Mouse (Mus musculus) retina, embryonic 14.5 days (tissue): ENCODE measurements around the gene Atl3.
"Not testable (repeated sequence)": the region's sequence is repeated elsewhere in the genome, so short reads cannot be mapped to it uniquely, and the experiment has no call there.

Experiments used
- DNase-seq: peaks from one replicate; pipeline ENCODE4 v3.0.0-alpha.2; 2015; ENCODE audit warnings: low spot score

The Atl3 gene

DNA sequence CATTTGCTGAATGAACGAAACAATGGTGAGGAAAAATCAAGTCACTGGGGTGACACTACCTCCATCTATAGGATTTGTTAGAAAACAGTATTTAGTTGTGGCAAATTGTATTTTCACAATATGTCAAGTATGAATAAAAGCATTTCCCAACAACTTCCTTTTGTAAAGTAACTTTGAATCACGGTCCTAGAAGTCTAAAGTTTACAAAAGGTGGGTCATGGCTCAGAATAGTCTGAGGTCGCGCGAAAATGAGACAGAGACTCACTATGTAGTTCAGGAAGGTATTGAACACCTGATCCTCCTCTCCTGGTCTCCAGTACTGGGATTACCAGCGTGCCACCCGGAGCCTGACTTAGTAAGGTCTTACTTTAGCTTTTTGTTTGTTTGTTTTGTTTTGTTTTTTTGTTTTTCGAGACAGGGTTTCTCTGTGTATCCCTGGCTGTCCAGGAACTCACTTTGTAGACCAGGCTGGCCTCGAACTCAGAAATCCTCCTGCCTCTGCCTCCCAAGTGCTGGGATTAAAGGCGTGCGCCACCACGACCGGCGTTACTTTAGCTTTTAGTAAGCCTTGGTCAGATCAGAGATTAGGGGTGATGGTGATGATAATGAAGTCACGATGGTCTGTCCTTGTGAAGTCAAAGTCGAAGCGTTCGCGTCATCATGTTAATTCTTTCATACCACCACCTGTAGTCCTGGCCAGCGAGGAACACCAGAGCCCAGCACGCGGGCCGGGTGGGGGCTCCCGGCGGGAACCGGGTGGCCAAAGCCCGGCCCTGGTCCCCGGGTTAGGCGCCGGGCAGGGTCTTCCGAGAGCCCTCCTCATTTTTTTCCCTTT is at the start of gene Atl3:
Gene Atl3 (plus strand): TSS at position 689 of the 835 bp plus-strand sequence.
- DNase-seq = no peak

DNA sequence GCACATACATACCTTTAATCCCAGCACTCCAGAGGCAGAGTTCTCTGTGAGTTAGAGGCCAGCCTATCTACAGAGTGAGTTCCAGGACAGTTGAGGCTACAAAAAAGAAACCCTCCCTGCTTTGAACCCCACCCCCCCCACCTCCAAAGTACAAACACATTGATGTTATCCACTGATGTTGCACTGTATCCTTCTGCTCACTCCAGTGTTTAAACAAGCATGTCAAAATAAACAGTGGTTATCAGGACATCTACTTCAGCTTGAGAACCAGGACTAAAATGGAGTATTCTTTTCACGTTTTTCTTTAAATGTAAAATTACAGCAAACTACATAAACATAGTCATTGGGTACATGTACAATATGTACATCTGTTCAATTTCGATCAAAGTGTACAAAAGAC is 48.7 kb upstream of the Atl3 start:
- no peak for DNase-seq

DNA sequence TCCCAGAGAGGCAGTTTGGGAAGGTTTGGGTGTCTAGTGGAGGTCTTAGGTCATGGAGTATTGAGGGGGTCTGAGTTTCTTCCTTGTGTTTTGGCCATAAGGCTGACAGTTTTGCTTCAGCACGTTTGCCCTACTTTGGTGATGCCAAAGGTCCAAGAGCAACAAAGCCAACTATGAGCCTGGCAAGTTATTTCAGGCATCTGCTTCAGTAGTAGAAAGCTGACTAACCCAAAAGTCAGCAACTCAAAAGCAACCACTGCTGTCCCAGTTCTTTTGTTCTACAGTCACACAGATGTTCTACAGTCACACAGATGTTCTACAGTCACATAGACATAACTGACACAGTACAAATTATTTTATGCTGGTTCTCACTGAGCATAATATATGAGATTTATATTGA is 48.2 kb upstream of the Atl3 start:
- DNase-seq = no peak

DNA sequence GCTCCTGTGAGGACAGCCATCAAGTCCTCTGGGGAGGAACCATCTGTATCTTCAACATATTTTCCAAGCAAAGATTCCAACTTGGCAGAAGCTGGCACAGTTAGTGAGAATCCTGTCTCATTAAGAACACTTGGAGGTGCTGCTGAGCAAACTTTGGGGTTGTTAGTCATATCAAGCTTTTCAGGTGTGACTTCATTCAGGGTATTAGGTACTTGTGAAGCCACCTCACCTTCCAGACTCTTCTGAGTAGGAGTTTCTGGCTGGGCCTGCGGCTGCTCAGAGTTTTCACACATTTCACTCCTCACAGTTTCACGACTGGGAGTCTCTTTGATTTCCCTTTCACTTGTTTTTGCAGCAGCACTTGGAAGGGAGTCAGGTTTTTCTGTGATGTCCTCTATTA is 37.0 kb upstream of the Atl3 start:
- no peak for DNase-seq

DNA sequence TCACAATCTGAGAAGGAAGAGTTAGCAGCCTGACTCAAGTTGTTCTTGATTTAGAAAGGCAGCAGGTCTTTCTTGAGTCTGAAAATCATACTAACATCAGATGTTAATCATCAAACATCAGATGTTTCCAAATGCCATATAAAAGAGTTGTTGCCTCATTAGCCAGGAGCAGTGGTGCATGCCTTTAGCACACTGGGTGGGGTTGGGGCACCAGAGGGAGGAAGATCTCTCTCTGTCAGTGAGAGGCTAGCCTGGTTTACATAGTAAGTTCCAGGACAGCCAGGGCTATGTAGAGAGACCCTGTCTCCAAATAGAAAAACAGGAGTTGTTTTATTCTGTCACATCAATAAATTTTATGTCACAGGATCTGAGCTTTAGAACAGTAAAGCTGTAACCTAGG is 34.9 kb upstream of the Atl3 start:
- no peak for DNase-seq

DNA sequence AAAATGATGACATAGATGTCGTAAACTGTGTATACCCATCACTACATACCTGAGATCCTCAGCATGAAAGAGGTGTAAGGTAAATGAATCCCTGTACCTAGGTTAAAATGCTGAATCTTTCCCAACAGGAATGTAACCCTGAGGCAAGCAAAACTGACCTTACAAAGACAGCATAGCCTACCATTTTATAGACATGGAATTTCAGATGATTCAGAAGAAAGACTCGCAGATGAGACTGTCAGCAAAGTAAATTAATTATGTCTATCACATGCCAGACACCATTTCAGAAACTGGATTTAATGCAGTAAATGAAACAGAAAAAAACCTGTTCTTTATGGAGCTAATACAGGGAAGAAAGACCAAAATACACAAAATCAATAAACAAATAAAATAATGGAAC is 34.5 kb upstream of the Atl3 start:
- DNase-seq = no peak

DNA sequence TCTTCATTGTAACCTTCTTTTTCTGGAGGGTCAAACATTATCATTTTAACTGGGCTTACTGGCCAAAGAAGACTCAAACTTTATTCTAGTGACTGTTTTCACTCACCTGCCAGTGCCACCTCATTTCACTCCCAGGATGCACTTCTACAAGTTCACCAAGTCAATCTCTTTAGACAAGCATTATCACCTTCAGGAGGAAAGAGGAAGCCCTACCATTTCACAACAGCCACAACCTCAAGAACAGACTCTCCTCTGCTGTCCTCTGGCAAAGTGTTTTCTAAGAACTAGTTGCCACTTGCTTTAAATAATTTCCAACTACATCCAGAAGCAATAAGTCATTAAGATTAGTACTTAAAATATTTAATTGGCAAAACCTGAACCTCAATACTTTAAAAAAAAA is 25.9 kb upstream of the Atl3 start:
- no peak for DNase-seq

DNA sequence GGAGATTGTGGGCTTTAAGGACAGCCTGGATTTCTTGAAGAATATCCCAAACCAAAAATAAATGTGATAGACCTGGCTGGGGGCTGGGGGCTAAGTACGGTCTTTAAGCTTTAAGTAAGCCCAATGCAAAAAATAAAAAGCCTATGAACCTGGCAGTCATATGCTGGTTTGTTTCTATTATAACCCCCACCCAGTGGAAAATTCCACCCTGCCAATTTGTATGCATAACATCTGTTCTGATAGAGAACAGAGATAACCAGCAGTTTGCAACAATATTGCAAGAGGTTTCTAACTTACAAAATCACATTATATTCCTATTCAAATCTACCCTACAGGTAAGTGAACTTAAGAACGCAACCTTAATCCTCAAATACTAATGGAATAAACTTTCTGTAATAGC is 23.2 kb upstream of the Atl3 start:
- DNase-seq = no peak

DNA sequence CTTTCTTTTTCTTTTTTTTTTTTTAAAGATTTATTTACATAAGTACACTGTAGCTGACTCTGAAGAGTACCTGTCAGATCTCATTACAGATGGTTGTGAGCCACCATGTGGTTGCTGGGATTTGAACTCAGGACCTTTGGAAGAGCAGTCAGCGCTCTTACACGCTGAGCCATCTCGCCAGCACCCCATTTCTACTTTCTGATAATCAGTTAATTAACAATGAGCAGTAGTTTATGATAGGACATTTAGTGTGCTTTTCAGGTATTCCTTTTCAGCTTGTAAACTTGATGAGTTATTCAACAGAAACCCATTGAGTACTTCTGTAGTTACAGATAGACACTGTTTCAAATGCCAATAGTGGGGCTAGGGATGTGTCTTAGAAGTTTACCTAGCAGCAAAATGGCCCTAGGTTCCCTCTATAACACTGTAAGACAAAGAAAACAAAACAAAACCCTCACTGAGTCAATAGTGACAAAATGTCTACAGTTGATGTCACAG is 14.0 kb upstream of the Atl3 start:
- DNase-seq = no peak

DNA sequence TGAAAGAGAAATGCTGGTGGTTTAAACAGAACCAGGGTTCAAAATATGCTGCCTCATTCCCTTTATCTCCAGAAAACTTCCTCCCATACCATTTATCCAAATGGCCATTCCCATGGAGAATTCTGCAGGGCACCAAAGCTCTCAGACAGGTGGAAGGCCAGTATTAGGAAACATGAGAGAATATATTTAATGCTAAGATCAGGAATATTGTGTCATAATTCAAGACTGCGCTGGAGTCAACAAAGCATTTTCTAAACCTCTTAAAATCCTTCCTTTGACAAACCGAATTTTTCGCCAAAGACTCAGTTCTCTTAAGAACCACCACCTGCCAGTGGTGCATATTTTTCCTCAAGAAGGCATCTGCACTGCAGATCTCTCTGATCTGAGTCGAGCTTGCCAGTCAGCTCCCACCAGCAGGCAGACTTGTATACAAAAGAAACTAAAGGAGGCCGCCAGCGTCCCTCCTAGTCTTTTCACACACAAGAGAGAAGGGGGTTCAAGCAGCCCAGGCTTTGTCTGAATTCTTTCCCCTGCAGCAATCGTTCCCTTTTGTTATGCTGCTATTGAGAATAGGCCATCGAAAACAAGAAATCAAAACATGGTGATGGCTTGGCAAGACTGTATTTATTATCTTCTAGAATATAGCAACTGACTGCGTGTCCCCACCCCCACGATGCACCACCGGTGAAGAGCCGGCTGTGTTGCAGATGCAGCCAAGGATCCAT is 12.1 kb upstream of the Atl3 start:
- DNase-seq = peak; percentile 62

DNA sequence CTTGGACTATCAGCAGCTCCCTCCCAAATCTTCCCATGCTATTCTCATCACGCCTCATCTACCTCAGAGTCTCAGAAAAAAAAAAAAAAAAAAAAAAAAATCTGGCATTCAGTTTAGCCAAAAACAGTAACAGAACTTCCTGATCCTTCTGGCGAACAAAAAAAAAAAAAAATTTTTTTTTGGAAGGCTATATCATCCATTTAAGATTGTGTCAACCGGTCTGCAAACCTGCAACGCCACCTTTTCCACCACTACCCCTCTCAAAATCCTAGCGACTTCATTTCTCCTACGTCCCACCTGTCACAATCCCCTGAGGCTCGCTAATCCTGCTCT is 11.6 kb upstream of the Atl3 start:
- no peak for DNase-seq

DNA sequence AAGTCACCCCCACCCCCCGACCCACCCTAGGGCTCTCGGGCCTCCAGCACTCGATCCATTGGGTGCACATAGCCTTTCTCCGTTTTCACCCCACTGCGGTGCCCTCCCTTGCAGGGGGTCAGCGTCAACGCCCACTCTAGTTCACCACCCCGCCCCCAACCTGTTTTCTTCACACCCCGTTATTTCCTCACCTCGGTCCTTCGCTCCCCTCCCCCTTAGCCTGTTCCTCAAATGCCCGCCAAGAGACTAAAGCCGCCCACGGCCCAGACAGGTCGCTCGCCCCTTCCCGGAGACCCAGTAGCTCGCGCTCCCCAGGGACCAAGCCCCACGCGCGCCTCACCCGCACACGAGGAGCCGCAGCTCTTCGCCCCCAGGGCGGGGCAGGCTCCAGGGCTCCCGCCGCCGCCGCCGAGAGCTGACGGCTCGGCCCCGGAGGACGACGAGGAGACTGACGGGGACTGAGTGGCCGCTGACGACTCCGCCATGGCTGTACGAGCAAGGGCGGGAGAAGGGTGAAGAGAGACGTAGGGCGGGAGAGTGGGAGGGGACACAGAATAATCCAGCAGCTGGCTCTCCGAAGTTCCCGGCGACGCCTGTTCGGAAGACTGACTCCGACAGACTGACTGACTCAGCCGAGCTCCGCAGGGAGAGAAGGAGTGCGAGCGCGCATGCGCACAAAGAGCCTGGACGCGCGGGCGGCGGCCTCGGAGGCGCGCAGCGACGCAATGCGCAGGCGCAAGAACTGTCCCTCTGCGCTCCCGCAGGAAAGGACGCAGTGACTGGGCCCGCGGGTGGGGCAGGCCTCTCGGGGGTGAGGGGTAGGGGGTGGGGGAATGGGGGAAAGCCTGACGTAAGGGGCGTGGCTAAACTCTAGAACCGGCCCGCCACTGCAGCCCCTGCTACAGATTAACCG is 11.0 kb upstream of the Atl3 start, which contains the start of gene Rtn3:
Gene Rtn3 (minus strand): TSS at position 683 of the 913 bp plus-strand sequence.
- peak; percentile 99 for DNase-seq

DNA sequence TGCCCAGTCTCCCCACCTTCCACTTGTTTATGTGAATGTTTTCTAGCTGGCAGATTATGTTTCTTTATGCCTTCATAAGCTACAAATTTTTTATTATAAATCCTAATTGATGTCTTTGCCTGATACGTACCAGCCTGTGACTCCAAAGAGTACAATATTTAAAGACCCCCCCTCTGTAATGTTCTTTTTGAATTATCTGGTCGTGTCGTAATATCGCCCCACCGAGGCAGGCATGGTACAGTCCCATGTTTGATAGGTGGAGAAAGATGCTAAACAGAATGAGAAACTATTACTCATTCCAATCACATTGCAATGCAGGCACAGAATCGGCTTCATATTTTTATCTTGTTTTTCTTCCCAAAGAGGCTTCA is 10.3 kb upstream of the Atl3 start:
- no peak for DNase-seq

DNA sequence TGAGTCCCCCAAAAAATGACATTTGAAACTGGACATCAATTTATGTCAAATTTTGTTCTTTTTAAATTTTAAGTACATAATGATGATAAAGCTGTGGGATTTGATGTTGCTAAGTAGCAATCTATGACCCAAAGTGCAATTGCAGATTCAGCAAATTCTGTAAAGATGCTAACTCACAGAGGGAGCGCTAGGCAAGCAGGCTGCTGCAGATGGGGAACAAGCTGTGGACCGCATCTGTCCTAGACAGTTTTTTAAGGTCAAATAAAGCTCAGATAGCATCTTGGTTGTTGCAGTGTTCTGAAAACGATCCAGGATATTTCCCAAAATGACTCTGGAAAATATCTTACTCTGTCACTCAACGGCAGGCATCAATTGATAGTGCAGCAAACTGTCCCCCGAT is 9.8 kb upstream of the Atl3 start:
- DNase-seq = peak; percentile 9

DNA sequence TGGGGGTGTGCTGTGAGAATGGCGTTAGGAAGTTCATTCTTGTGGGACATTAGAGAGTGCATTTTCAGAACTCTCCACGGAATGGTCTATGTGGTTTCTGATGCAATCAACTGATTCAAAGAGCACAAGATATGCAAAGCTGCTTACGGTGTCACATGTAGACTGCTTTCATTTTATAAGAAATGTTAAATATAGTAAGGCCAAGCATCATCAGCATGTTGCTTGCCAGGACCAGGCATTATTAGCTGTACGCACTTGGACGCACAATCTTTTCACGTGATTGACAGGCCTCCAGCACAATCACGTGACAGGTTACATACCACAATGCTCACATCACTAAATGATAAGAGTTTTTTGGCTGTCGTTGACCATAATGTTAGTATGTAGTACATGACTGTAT is 6.2 kb upstream of the Atl3 start:
- DNase-seq = no peak

DNA sequence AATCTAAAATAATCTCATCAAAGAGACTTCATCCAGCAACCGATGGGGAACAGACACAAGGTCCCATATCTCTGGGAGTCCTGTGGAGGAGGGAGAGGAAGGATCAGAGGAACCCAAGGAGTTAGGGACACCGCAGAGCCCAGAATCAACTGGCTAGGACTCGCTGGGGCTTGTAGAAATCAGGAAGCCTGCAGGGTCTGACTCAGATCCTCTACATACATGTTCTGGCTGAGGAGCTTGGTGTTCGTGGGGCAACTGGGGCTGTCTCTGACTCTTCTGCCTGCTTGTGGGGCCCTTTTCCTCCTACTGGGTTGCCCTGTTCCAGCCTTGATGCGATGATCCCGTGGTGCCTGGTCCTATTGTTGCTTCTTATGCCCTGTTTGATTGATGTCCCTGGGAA is 1.9 kb upstream of the Atl3 start:
- no peak for DNase-seq

DNA sequence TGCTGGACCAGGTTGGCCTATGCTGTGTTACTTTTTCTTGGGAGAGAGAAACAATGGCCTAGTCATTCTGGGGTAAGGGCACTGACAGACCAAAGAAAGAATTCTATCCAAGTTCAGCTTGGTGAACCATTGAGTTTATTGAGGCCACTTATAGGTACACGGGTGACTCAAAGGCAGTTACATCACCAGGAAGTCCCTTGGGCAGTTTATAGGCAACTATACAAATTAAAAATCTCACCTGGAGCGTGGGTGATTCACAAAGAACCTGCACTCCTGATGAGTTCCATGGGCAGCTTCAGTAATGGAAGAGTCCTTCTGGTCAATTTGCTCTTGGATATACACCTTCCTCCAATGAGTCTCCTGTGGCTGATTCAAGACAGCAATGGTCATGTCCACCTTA is 1.2 kb upstream of the Atl3 start:
- no peak for DNase-seq

DNA sequence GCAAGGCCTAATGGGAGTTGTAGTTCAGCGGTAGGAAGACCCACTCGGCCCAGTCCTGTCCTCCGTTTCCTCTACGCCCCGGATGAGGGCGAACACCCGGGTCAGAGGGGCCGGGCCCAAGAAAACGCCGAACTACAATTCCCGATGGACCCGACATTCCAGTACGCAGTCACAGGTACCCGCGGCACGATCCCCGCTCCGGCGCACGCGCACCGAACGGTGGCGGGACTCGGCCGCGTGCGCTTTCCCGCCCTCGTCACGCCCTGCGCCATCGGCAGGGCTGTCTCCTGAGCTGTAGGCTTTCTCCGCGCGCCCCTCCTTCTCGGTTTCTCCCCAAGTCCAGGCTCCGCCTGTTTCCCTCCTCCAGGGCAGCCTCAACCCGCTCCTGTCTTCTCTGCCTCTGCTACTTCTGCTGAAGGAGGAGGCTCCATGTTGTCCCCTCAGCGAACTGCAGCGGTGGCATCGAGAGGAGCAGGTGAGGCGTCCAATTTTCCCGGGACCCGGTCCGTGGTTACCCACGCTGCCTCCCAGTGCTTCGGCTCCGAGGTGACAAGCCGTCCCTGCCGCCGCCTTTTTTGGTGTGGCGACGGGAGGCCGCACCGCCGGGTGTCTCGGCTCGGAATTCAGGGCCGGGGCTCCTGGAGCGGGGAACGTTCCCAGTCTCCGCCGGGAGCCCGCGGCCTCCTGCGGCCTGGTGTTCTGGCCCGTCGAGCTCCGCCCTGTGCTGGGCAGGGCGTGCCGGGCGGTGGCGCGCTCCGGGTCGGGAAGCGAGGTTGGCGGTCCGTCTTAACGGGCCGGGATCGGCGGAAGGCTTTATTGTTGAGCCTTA is 561 bp downstream of the Atl3 start:
- peak; percentile 95 for DNase-seq

DNA sequence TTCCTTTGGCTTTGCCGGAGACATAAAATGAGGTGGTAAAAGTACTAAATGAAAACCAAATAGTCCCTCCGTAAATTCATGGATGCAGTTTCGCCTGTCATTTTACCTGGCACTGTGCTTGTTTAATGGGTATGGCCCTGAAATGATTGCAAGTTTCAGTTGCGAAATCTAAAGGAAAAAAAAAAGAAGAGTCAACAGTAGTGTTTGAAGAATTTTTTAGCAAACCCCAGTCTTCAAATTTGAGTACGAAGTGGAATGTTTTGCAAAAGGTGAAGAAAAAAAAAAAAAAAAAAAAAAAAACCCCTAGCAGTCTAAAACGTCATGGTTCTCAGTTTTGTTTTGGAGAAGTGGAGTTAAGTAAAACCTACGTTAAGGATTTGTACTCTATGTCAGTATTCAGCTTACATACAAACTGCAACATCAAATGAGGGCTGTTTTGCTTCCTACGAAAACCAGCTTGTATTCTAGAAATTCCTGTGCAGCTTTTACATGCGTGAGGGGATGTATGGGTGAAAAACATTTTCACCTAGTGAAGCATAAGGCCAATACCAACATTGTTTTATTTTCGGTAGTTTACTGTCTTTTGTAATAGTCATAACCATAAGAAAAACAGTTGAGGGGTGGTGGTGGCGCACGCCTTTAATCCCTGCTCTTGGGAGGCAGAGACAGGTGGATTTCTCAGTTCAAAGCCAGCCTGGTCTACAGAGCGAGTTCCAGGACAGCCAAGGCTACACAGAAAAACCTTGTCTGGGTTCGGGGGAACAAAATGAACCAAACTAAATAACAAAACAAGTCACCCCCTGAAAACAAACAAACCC is 1.6 kb downstream of the Atl3 start:
- DNase-seq = no peak

DNA sequence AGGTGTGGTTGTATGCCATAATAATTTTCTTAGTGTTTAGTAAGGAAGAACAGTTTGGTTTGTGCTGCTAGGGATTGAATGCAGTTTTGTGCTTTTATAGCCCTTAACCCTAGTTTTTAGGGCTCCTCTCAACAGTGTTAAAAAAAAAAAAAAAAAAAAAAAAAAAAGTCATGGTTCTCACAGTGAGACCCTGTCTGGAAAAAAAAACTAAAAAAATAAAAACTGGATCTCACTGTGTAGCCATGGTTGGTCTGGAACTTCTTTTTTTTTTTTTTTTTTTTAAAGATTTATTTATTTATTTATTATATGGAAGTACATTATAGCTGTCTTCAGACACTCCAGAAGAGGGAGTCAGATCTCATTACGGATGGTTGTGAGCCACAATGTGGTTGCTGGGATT is 2.2 kb downstream of the Atl3 start:
- DNase-seq = not testable (repeated sequence)

DNA sequence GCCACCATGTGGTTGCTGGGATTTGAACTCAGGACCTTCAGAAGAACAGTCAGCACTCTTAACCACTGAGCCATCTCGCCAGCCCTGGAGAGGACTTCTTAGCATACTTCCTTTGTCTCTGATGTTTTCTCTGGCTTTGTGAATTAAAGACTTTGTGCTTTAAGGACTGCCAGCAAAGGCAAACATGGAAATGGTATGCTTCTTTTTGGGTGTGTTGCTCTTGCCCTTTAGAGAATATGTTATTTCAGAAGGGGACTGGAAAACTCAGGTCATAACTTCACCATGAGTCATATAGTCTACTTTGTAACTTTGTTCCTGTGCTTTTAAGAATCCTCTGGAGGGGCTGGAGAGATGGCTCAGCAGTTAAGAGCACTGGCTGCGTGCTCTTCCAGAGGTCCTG is 5.0 kb downstream of the Atl3 start:
- DNase-seq = no peak
